Mouse (Mus musculus): ENCODE data around the gene Epb41l4b.

DNA sequence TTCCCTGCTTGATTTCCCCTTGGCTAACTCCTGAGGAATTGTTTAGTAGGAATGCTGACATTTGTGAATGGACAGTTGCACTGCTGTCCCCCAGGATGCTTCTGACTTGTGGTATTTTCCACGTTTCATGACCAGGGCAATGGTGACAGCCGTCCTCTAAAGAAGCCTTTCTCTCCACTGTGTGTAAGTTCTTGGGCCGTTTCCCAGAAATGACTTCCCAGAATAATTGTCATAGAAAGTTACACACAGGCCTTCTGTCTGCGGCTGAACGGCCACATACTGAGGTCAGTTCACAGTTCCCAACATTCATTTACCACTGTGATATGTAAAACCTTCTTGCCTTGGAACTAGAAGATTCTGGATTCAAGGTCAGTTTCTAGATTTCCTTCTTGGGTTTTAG, 28.6 kb upstream of the Epb41l4b start:
- TF ChIP-seq CTCF (IDR thresholded peaks at IDR 0.05; ENCODE audit: low read depth) (no peak), EP300 (IDR thresholded peaks at IDR 0.05; ENCODE audit: low read depth) (no peak)
